Comparison of ENCODE assay signal across 8 mouse cellular contexts in the genomic region with DNA sequence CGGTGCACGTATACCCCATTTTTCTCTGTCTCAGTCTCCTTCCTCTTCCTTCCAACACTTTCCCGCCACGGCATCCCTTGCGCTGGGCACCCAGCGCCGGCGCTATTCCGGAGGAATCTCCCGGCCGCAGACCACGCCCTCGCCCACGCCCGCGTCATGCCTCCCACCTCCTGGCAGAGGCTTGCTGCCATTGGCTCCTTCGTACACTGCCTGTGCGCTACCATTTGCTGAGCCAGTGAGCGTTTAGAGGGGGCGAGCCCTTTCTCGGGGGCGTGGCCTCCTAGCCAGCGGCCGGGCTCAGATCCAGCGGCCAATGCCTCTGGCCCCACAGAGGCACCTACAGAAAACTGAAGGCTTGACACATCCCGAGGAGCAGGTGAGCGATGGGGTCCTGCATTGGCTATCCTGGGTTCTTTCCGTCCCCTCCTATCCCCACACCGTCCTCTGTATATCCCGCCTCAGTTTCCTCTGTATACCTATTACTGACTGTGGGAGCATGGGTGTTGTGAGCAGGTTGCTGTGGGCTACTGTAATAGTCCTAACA. TPM values are rescaled to one million over a fixed set of nuclear protein-coding genes. Genes with fewer than 3 reads are reported as not detected.
DNase-seq lines count a peak whose midpoint lies in the region; ATAC-seq and TF ChIP-seq lines count a peak whose summit lies in the region.

A gene (plus strand): TSS at position 247 of the 544 bp plus-strand sequence.

- H3K9ac ChIP-seq in MEL (ENCODE audit: control insufficient read depth, low read depth, low read length, poor library complexity, severe bottlenecking): peak within 1 kb of the TSS; percentile 59
- H3K9ac ChIP-seq in forebrain, postnatal 0 days: peak within 1 kb of the TSS; percentile 47
- H3K9ac ChIP-seq in lung, embryonic 15.5 days: peak within 1 kb of the TSS; percentile 42

- H3K79me2 ChIP-seq in MEL (ENCODE audit: control insufficient read depth, insufficient read depth, low read length, poor library complexity): no peaks in the 10 kb centered on the region

- peak; percentile 96 for DNase-seq in MEL (ENCODE audit: low read depth, low spot score)
- peak; percentile 94 to 95 for DNase-seq in cerebellum, adult 2 months
- DNase-seq in forebrain, postnatal 0 days: peak; percentile 94
- peak; percentile 97 for DNase-seq in heart, postnatal 4 days
- DNase-seq in layer of hippocampus, adult 8-10 months (ENCODE audit: low spot score in 2 of 2): peak; percentile 94 to 95
- peak; percentile 93 for DNase-seq in ovary, adult 18-20 months (ENCODE audit: low spot score)
- peak; percentile 89 for DNase-seq in thymus, postnatal 0 days (ENCODE audit: low spot score)

- no peak for TF ChIP-seq CTCF in MEL (IDR thresholded peaks at IDR 0.05 in 2 of 3, conservative IDR thresholded peaks at IDR 0.05 in 1 of 3; ENCODE audit: control insufficient read depth in 1 of 3, insufficient read depth in 1 of 3, low read depth in 2 of 3, low read length in 3 of 3, poor library complexity in 1 of 3, severe bottlenecking in 1 of 3)
- no peak for TF ChIP-seq CTCF in cerebellum, adult 2 months (IDR thresholded peaks at IDR 0.05; ENCODE audit: borderline replicate concordance, insufficient read depth, low read depth, low read length)
- no peak; the same call in 1 of the 2 replicates for TF ChIP-seq CTCF in forebrain, postnatal 0 days (IDR thresholded peaks at IDR 0.05; ENCODE audit: low read depth)

- ATAC-seq in forebrain, postnatal 0 days: peak; percentile 100
- peak; percentile 97 for ATAC-seq in lung, embryonic 15.5 days (ENCODE audit: borderline replicate concordance, extremely low read depth, low FRiP score, low TSS enrichment)

- peak; percentile 39 to 70; a peak in 2 of 4 replicates for TF ChIP-seq POLR2A in MEL (IDR thresholded peaks at IDR 0.05; ENCODE audit: control insufficient read depth in 1 of 2, insufficient read depth in 1 of 2, low read depth in 1 of 2, low read length in 2 of 2, poor library complexity in 1 of 2)
- peak; percentile 36; the same call in 1 of the 2 replicates for TF ChIP-seq POLR2A in cerebellum, adult 2 months (IDR thresholded peaks at IDR 0.05; ENCODE audit: borderline replicate concordance, insufficient read depth, low read length)

- TF ChIP-seq RAD21 in MEL (IDR thresholded peaks at IDR 0.05; ENCODE audit: low read depth, low read length): no peak

- no peak for TF ChIP-seq EP300 in MEL (IDR thresholded peaks at IDR 0.05; ENCODE audit: low read depth in 1 of 2, low read length in 2 of 2)

- peaks cover 9 to 28% of the 10 kb centered on the region in 2 experiments for H3K4me1 ChIP-seq in MEL (ENCODE audit: control insufficient read depth in 1 of 2, insufficient read depth in 2 of 2, low read length in 2 of 2)
- H3K4me1 ChIP-seq in cerebellum, adult 2 months (ENCODE audit: control insufficient read depth, insufficient read depth, low read length): no peaks in the 10 kb centered on the region
- peaks cover 7% of the 10 kb centered on the region; the same call in 1 of the 2 replicates for H3K4me1 ChIP-seq in forebrain, postnatal 0 days (ENCODE audit: insufficient read depth)
- peaks cover 21% of the 10 kb centered on the region for H3K4me1 ChIP-seq in lung, embryonic 15.5 days

- H3K9me3 ChIP-seq in MEL (replicated peaks; ENCODE audit: insufficient read depth, low read length): no peaks in the 10 kb centered on the region
- H3K9me3 ChIP-seq in forebrain, postnatal 0 days (ENCODE audit: low read length): no peaks in the 10 kb centered on the region
- no peaks in the 10 kb centered on the region for H3K9me3 ChIP-seq in lung, embryonic 15.5 days

- under 1% methylated on average over 30 of the region's 30 CpGs for WGBS in cerebellum, adult 2 months
- 3% methylated on average over 30 of the region's 30 CpGs for WGBS in forebrain, postnatal 0 days
- WGBS in lung, embryonic 15.5 days: under 1% methylated on average over 30 of the region's 30 CpGs

- peaks cover under 1 to 1% of the 10 kb centered on the region in 2 experiments; a peak in 2 of 4 replicates for H3K27me3 ChIP-seq in MEL (ENCODE audit: control insufficient read depth in 1 of 2, insufficient read depth in 2 of 2, low read length in 2 of 2)
- no peaks in the 10 kb centered on the region for H3K27me3 ChIP-seq in cerebellum, adult 2 months (ENCODE audit: control insufficient read depth, insufficient read depth, low read length)
- no peaks in the 10 kb centered on the region for H3K27me3 ChIP-seq in forebrain, postnatal 0 days (ENCODE audit: insufficient read depth, low read length)
- H3K27me3 ChIP-seq in lung, embryonic 15.5 days: peaks cover 16% of the 10 kb centered on the region

- no peak within 1 kb of the TSS; the same call in 1 of the 2 replicates for H3K27ac ChIP-seq in MEL (ENCODE audit: control insufficient read depth, low read depth, low read length)
- no peak within 1 kb of the TSS for H3K27ac ChIP-seq in cerebellum, adult 2 months (ENCODE audit: insufficient read depth, low read length)
- no peak within 1 kb of the TSS for H3K27ac ChIP-seq in forebrain, postnatal 0 days (ENCODE audit: low read depth, low read length)
- H3K27ac ChIP-seq in lung, embryonic 15.5 days: peak within 1 kb of the TSS; percentile 36

- H3K4me2 ChIP-seq in forebrain, postnatal 0 days (ENCODE audit: low read depth): peak within 1 kb of the TSS; percentile 81
- peak within 1 kb of the TSS; percentile 71 for H3K4me2 ChIP-seq in lung, embryonic 15.5 days

- peaks cover 0 to 22% of the 10 kb centered on the region in 2 experiments; a peak in 2 of 4 replicates for H3K36me3 ChIP-seq in MEL (ENCODE audit: control insufficient read depth in 1 of 2, insufficient read depth in 2 of 2, low read length in 2 of 2)
- H3K36me3 ChIP-seq in forebrain, postnatal 0 days (ENCODE audit: insufficient read depth): no peaks in the 10 kb centered on the region
- no peaks in the 10 kb centered on the region for H3K36me3 ChIP-seq in lung, embryonic 15.5 days

- peak within 1 kb of the TSS; percentile 59 to 65 for H3K4me3 ChIP-seq in MEL (ENCODE audit: control insufficient read depth in 1 of 2, insufficient read depth in 1 of 2, low read depth in 2 of 2, low read length in 2 of 2)
- peak within 1 kb of the TSS; percentile 71 for H3K4me3 ChIP-seq in cerebellum, adult 2 months (replicated peaks; ENCODE audit: insufficient read depth, low read depth, low read length)
- H3K4me3 ChIP-seq in forebrain, postnatal 0 days (ENCODE audit: low read depth, low read length): peak within 1 kb of the TSS; percentile 39
- H3K4me3 ChIP-seq in lung, embryonic 15.5 days: peak within 1 kb of the TSS; percentile 49

TF ChIP-seq in MEL, 35 proteins besides CTCF, POLR2A, EP300 and RAD21:
- TF ChIP-seq MAX (IDR thresholded peaks at IDR 0.05; ENCODE audit: low read length) (peak; percentile 53; the same call in 1 of the 2 replicates), E2F4 (IDR thresholded peaks at IDR 0.05; ENCODE audit: borderline replicate concordance, low read depth, low read length) (peak; percentile 93), NRF1 (IDR thresholded peaks at IDR 0.05; ENCODE audit: insufficient read depth, low read depth, low read length, poor library complexity, severe bottlenecking) (peak; percentile 51; the same call in 1 of the 2 replicates), TCF12 (IDR thresholded peaks at IDR 0.05; ENCODE audit: low read depth, low read length) (peak; percentile 52; the same call in 1 of the 2 replicates), ZMIZ1 (IDR thresholded peaks at IDR 0.05; ENCODE audit: low read depth, low read length) (0 out of 2 replicates have a peak, but pooled peaks have one; percentile 23), SIN3A (IDR thresholded peaks at IDR 0.05; ENCODE audit: low read length) (peak; percentile 42), JUND (IDR thresholded peaks at IDR 0.05; ENCODE audit: low read depth, low read length) (no peak), MXI1 (IDR thresholded peaks at IDR 0.05; ENCODE audit: low read depth, low read length) (peak; percentile 58), NELFE (IDR thresholded peaks at IDR 0.05; ENCODE audit: low read depth, low read length) (peak; percentile 52), CHD1 (IDR thresholded peaks at IDR 0.05; ENCODE audit: low read depth, low read length) (no peak), HCFC1 (IDR thresholded peaks at IDR 0.05; ENCODE audit: low read depth, low read length) (peak; percentile 64; the same call in 1 of the 2 replicates), MAZ (IDR thresholded peaks at IDR 0.05; ENCODE audit: low read depth, low read length) (0 out of 2 replicates have a peak, but pooled peaks have one; percentile 35), ELF1 (IDR thresholded peaks at IDR 0.05; ENCODE audit: low read depth, low read length) (no peak)
TF ChIP-seq in MEL: peak in this region for 10.

RNA-seq across cellular contexts. Expression of the gene that starts here (rescaled TPM):
- total RNA-seq in MEL (2012; rRNA removed): 3.4 and 4.0 TPM in 2 replicates
- 1 to 10 TPM in 1 of 2 experiments, not detected in 1; 5.5 TPM for polyA plus RNA-seq in MEL (2012; ENCODE audit: insufficient read depth in 1 of 2, insufficient read length in 2 of 2, low read depth in 1 of 2, low replicate concordance in 2 of 2, missing spikeins in 1 of 2)
- polyA plus RNA-seq in cerebellum, adult 2 months (2012; rRNA removed): 1.7 and 1.9 TPM in 2 replicates
- total RNA-seq in forebrain, postnatal 0 days (2014; rRNA removed): 11.0 and 12.8 TPM in 2 replicates
- 8.6 TPM in 2 replicates for polyA plus RNA-seq in forebrain, postnatal 0 days (2015; fragmentation: Nextera tagmentation; extraction: Ambion mirVana)
- 1 to 10 TPM; 5.9 to 6.0 TPM for total RNA-seq in heart, postnatal 4 days (2021)
- total RNA-seq in layer of hippocampus, adult 8-10 months (2022): 1 to 10 TPM; 5.3 to 6.4 (median 5.9) TPM
- 15.3 and 18.3 TPM in 2 replicates for polyA plus RNA-seq in lung, embryonic 15.5 days (2015; fragmentation: Nextera tagmentation; extraction: Ambion mirVana)
- polyA plus RNA-seq in thymus, postnatal 0 days (2015; fragmentation: Nextera tagmentation; extraction: Ambion mirVana): 19.5 and 20.9 TPM in 2 replicates
